Mouse (Mus musculus) lung, embryonic 16.5 days (tissue): ENCODE data around the gene Kbtbd3. TPM values are rescaled to one million over a fixed set of nuclear protein-coding genes. Genes with fewer than 3 reads are reported as not detected.

Experiments used
- microRNA-seq: library from miRNA; unstranded; fragments of <30 nt; microRNA quantifications from one replicate; pipeline ENCODE4, GENCODE M21; 2016
- polyA plus RNA-seq: library from polyadenylated mRNA; unstranded; fragments of >200 nt; fragmentation: Nextera tagmentation; extraction: Ambion mirVana; gene quantifications from 2 replicates; pipeline ENCODE4 v1.2.1, GENCODE M21; 2015

Gene Kbtbd3
- polyA plus RNA-seq, 1 experiment from 2014 or later = 7.4 TPM

Small RNA genes within 50 kb of the gene (microRNA-seq; reads per million reads assigned to microRNA genes)
- gene Gm22195 (not detected), gene Gm23992 (not detected)

Other genes with a start within 250 kb of the Kbtbd3 start
- gene Aasdhppt, start 362 bp upstream of the Kbtbd3 start, polyA plus RNA-seq = 26.2 and 32.9 TPM in 2 replicates
- gene Msantd4, start 66.7 kb downstream of the Kbtbd3 start, polyA plus RNA-seq = 34.0 and 35.6 TPM in 2 replicates